ENCODE assay signal across 10 mouse cellular contexts in the genomic region with DNA sequence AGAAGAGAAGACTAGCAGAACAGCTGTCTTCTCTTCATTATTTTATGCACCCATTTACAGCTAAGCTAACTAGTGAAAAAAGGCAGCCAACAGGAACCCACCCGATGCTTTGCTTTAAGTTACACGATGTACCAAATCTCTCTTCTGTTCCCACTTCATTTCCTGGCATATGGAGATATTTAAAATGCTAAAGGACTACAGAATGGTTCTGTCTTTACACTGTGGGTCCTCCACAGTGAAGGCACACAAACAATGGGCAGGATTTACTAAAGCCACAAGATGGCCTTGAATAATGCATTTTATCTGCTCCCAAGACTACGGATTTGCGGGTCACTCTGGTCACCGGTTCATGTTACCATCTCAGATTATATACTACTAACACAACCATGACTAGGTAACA. TPM values are rescaled to one million over a fixed set of nuclear protein-coding genes. Genes with fewer than 3 reads are reported as not detected.
DNase-seq lines count a peak whose midpoint lies in the region; ATAC-seq and TF ChIP-seq lines count a peak whose summit lies in the region.
"Had no signal": no experiment of that assay in that cellular context is flagged by ENCODE, and none has a peak within 500 bp of the region (broad histone marks: within the 10 kb centered on the region; RNA-seq: fewer than 3 reads in every experiment).

No protein-coding gene starts in this region.

- peaks cover 81% of the 10 kb centered on the region for H3K4me1 ChIP-seq in megakaryocyte, embryonic 14.5 days
- H3K4me1 ChIP-seq in embryonic facial prominence, embryonic 14.5 days (ENCODE audit: control insufficient read depth, insufficient read depth, low read length) = no peaks in the 10 kb centered on the region; the same call in 1 of the 2 replicates
- H3K4me1 ChIP-seq in limb, embryonic 12.5 days (replicated peaks) = no peaks in the 10 kb centered on the region
- H3K4me1 ChIP-seq in stomach, embryonic 16.5 days (ENCODE audit: control insufficient read depth, insufficient read depth, low read length) = 0 out of 2 replicates have a peak, but pooled peaks cover 5% of the 10 kb centered on the region
- H3K4me1 ChIP-seq in thymus, adult 2 months (replicated peaks; ENCODE audit: control insufficient read depth, insufficient read depth, low read length) = peaks cover 14% of the 10 kb centered on the region

- no peak for TF ChIP-seq CTCF in thymus, adult 2 months (IDR thresholded peaks at IDR 0.05; ENCODE audit: borderline replicate concordance, control insufficient read depth, extremely low read depth, insufficient read depth, low read length, poor library complexity)

- TF ChIP-seq POLR2A in thymus, adult 2 months (IDR thresholded peaks at IDR 0.05; ENCODE audit: control insufficient read depth, extremely low read depth, insufficient read depth, low read length, poor library complexity) = no peak

- no peak overlapping the region for H3K27ac ChIP-seq in embryonic facial prominence, embryonic 14.5 days (replicated peaks; ENCODE audit: low read depth, low read length)
- no peak overlapping the region for H3K27ac ChIP-seq in limb, embryonic 12.5 days
- H3K27ac ChIP-seq in stomach, embryonic 16.5 days (ENCODE audit: low read length) = no peak overlapping the region
- no peak overlapping the region for H3K27ac ChIP-seq in thymus, adult 2 months (ENCODE audit: control insufficient read depth, insufficient read depth, low read length)

- H3K4me3 ChIP-seq in megakaryocyte, embryonic 14.5 days (replicated peaks) = peak overlapping the region; percentile 96
- peak overlapping the region; percentile 77 for H3K4me3 ChIP-seq in embryonic facial prominence, embryonic 14.5 days (ENCODE audit: low read depth, low read length)
- peak overlapping the region; percentile 66; the same call in 1 of the 2 replicates for H3K4me3 ChIP-seq in limb, embryonic 12.5 days (replicated peaks)
- peak overlapping the region; percentile 86; the same call in 1 of the 2 replicates for H3K4me3 ChIP-seq in stomach, embryonic 16.5 days (replicated peaks; ENCODE audit: low read length)
- no peak overlapping the region for H3K4me3 ChIP-seq in thymus, adult 2 months (ENCODE audit: control insufficient read depth, insufficient read depth, low read length)

- H3K9ac ChIP-seq in embryonic facial prominence, embryonic 14.5 days (ENCODE audit: low read depth, low read length) = no peak overlapping the region
- no peak overlapping the region for H3K9ac ChIP-seq in limb, embryonic 12.5 days (replicated peaks)
- no peak overlapping the region for H3K9ac ChIP-seq in stomach, embryonic 16.5 days (ENCODE audit: low read length)

- ATAC-seq in megakaryocyte, adult 5-6 weeks (ENCODE audit: poor library complexity, severe bottlenecking) = no peak
- no peak for ATAC-seq in embryonic facial prominence, embryonic 14.5 days (ENCODE audit: low read depth)
- ATAC-seq in limb, embryonic 12.5 days (ENCODE audit: insufficient number of reproducible peaks, insufficient read depth, low FRiP score, low TSS enrichment, low read depth) = no peak
- no peak for ATAC-seq in stomach, embryonic 16.5 days (ENCODE audit: insufficient read depth, low FRiP score)
- ATAC-seq in CD4-positive, CD25-positive, alpha-beta regulatory T cell, adult 4 months = no peak

- WGBS in embryonic facial prominence, embryonic 14.5 days = 16% methylated on average over 5 of the region's 5 CpGs
- WGBS in limb, embryonic 12.5 days = 24% methylated on average over 5 of the region's 5 CpGs
- WGBS in stomach, embryonic 16.5 days = 22% methylated on average over 5 of the region's 5 CpGs
- 39% methylated on average over 5 of the region's 5 CpGs for WGBS in thymus, adult 2 months

- no peaks in the 10 kb centered on the region for H3K27me3 ChIP-seq in megakaryocyte, embryonic 14.5 days (replicated peaks)
- no peaks in the 10 kb centered on the region for H3K27me3 ChIP-seq in embryonic facial prominence, embryonic 14.5 days (replicated peaks; ENCODE audit: control insufficient read depth, insufficient read depth, low read length)
- H3K27me3 ChIP-seq in limb, embryonic 12.5 days = no peaks in the 10 kb centered on the region
- H3K27me3 ChIP-seq in stomach, embryonic 16.5 days (ENCODE audit: control insufficient read depth, insufficient read depth, low read length) = no peaks in the 10 kb centered on the region
- no peaks in the 10 kb centered on the region for H3K27me3 ChIP-seq in thymus, adult 2 months (ENCODE audit: control insufficient read depth, insufficient read depth, low read length)

- peak overlapping the region; percentile 84 for H3K4me2 ChIP-seq in embryonic facial prominence, embryonic 14.5 days (ENCODE audit: low read depth, low read length)
- H3K4me2 ChIP-seq in limb, embryonic 12.5 days = peak overlapping the region; percentile 84
- H3K4me2 ChIP-seq in stomach, embryonic 16.5 days (ENCODE audit: low read depth, low read length) = peak overlapping the region; percentile 23

- peaks cover 33% of the 10 kb centered on the region for H3K36me3 ChIP-seq in megakaryocyte, embryonic 14.5 days (replicated peaks; ENCODE audit: low read length)
- no peaks in the 10 kb centered on the region for H3K36me3 ChIP-seq in embryonic facial prominence, embryonic 14.5 days (ENCODE audit: control insufficient read depth, insufficient read depth, low read length)
- H3K36me3 ChIP-seq in limb, embryonic 12.5 days = no peaks in the 10 kb centered on the region
- H3K36me3 ChIP-seq in stomach, embryonic 16.5 days (ENCODE audit: control insufficient read depth, insufficient read depth, low read length) = no peaks in the 10 kb centered on the region
- no peaks in the 10 kb centered on the region for H3K36me3 ChIP-seq in thymus, adult 2 months (ENCODE audit: control insufficient read depth, insufficient read depth, low read length)

- H3K9me3 ChIP-seq in megakaryocyte, embryonic 14.5 days = no peaks in the 10 kb centered on the region
- no peaks in the 10 kb centered on the region for H3K9me3 ChIP-seq in embryonic facial prominence, embryonic 14.5 days (ENCODE audit: control insufficient read depth, low read length)
- no peaks in the 10 kb centered on the region for H3K9me3 ChIP-seq in limb, embryonic 12.5 days
- no peaks in the 10 kb centered on the region for H3K9me3 ChIP-seq in stomach, embryonic 16.5 days (replicated peaks; ENCODE audit: control insufficient read depth, low read length)

- no peak for DNase-seq in embryonic facial prominence, embryonic 14.5 days (ENCODE audit: low spot score)
- no peak for DNase-seq in thymus, adult 2 months
- DNase-seq: adrenal gland, postnatal 25 days; heart, adult 18-20 months; lung, postnatal 36 days had no signal

RNA-seq across cellular contexts. Expression of gene Dyrk3, which starts 1.0 kb away (rescaled TPM):
- polyA plus RNA-seq in megakaryocyte, embryonic 14.5 days (2012; ENCODE audit: insufficient read depth, low replicate concordance) = 6.4 and 8.0 TPM in 2 replicates
- total RNA-seq in megakaryocyte, adult 5-6 weeks (2015) = 3.4 and 4.6 TPM in 2 replicates
- 4.1 and 4.8 TPM in 2 replicates for total RNA-seq in megakaryocyte, adult 5-6 weeks (2017)
- 3.1 and 4.3 TPM in 2 replicates for polyA plus RNA-seq in embryonic facial prominence, embryonic 14.5 days (2014; fragmentation: Nextera tagmentation; extraction: Ambion mirVana)
- 3.9 and 5.5 TPM in 2 replicates for polyA plus RNA-seq in limb, embryonic 12.5 days (2016; fragmentation: Nextera tagmentation; extraction: Ambion mirVana)
- 2.9 and 3.4 TPM in 2 replicates for polyA plus RNA-seq in stomach, embryonic 16.5 days (2015; fragmentation: Nextera tagmentation; extraction: Ambion mirVana)
- 0.78 and 0.98 TPM in 2 replicates for polyA plus RNA-seq in thymus, adult 2 months (2012; rRNA removed)
- under 1 TPM in 1 of 2 experiments, not detected in 1; 0.19 TPM for polyA plus RNA-seq in CD4-positive, CD25-positive, alpha-beta regulatory T cell, adult 4 months (2017; shearing (Covaris generic))

RNA-seq across cellular contexts. Expression of gene Eif2d, which starts 15.9 kb away (rescaled TPM):
- 14.6 and 15.4 TPM in 2 replicates for polyA plus RNA-seq in megakaryocyte, embryonic 14.5 days (2012; ENCODE audit: insufficient read depth, low replicate concordance)
- total RNA-seq in megakaryocyte, adult 5-6 weeks (2015) = 28.7 and 31.0 TPM in 2 replicates
- 23.1 and 24.5 TPM in 2 replicates for total RNA-seq in megakaryocyte, adult 5-6 weeks (2017)
- polyA plus RNA-seq in embryonic facial prominence, embryonic 14.5 days (2014; fragmentation: Nextera tagmentation; extraction: Ambion mirVana) = 53.5 and 59.4 TPM in 2 replicates
- polyA plus RNA-seq in limb, embryonic 12.5 days (2016; fragmentation: Nextera tagmentation; extraction: Ambion mirVana) = 66.1 and 68.8 TPM in 2 replicates
- polyA plus RNA-seq in stomach, embryonic 16.5 days (2015; fragmentation: Nextera tagmentation; extraction: Ambion mirVana) = 62.1 and 64.0 TPM in 2 replicates
- 41.3 and 41.9 TPM in 2 replicates for polyA plus RNA-seq in thymus, adult 2 months (2012; rRNA removed)
- polyA plus RNA-seq in CD4-positive, CD25-positive, alpha-beta regulatory T cell, adult 4 months (2017; shearing (Covaris generic)) = 10 to 100 TPM; 52.0 to 75.1 TPM

RNA-seq across cellular contexts. Expression of gene Mapkapk2, which starts 39.5 kb away (rescaled TPM):
- polyA plus RNA-seq in megakaryocyte, embryonic 14.5 days (2012; ENCODE audit: insufficient read depth, low replicate concordance) = 178 and 286 TPM in 2 replicates
- total RNA-seq in megakaryocyte, adult 5-6 weeks (2015) = 210 and 215 TPM in 2 replicates
- total RNA-seq in megakaryocyte, adult 5-6 weeks (2017) = 210 and 216 TPM in 2 replicates
- polyA plus RNA-seq in embryonic facial prominence, embryonic 14.5 days (2014; fragmentation: Nextera tagmentation; extraction: Ambion mirVana) = 47.8 and 48.0 TPM in 2 replicates
- polyA plus RNA-seq in limb, embryonic 12.5 days (2016; fragmentation: Nextera tagmentation; extraction: Ambion mirVana) = 56.3 and 58.9 TPM in 2 replicates
- 16.6 and 18.0 TPM in 2 replicates for polyA plus RNA-seq in stomach, embryonic 16.5 days (2015; fragmentation: Nextera tagmentation; extraction: Ambion mirVana)
- polyA plus RNA-seq in thymus, adult 2 months (2012; rRNA removed) = 67.2 and 69.6 TPM in 2 replicates
- polyA plus RNA-seq in CD4-positive, CD25-positive, alpha-beta regulatory T cell, adult 4 months (2017; shearing (Covaris generic)) = 10 to 100 TPM in 1 of 2 experiments, 1 to 10 TPM in 1; 5.6 to 10.9 TPM

Comparison
In these comparisons a context has a peak if more than half of its experiments do, and no peak if none do; other contexts are left out.
1. H3K4me2 ChIP-seq: peak in every context shown above with its lines; median percentile 84 in embryonic facial prominence, embryonic 14.5 days; 84 in limb, embryonic 12.5 days; 23 in stomach, embryonic 16.5 days.